Mouse (Mus musculus) G1E (cell line): ENCODE results near the gene Cdkn1c. TPM values are rescaled to one million over a fixed set of nuclear protein-coding genes. Genes with fewer than 3 reads are reported as not detected.
A peak's percentile ranks its signal among the peaks of the same experiment; 100 is the strongest.

Experiments
- ATAC-seq: 2 replicates; pipeline ENCODE4 v1.8.0; 2016; ENCODE audit warnings: mild to moderate bottlenecking; ENCODE audit not compliant: insufficient number of reproducible peaks, poor library complexity, low FRiP score, severe bottlenecking; ENCODE audit errors: extremely low read depth
- DNase-seq: peaks from one replicate; pipeline ENCODE4 v3.0.0; 2012; ENCODE audit warnings: low spot score
- H3K27me3 ChIP-seq: 2 replicates; pipeline ENCODE4 v1.6.1; 2012; ENCODE audit warnings: mild to moderate bottlenecking, low read length, inconsistent platforms; ENCODE audit not compliant: insufficient read depth
- H3K36me3 ChIP-seq: replicated peaks from 2 replicates; pipeline ENCODE3; 2012; ENCODE audit warnings: mild to moderate bottlenecking, inconsistent platforms
- H3K4me1 ChIP-seq: 2 replicates; pipeline ENCODE4 v1.6.1; 2012; ENCODE audit warnings: low read depth, low read length, inconsistent platforms, mixed read lengths; ENCODE audit not compliant: insufficient read depth
- H3K4me3 ChIP-seq: 2 replicates; pipeline ENCODE4 v1.5.1; 2012; ENCODE audit warnings: low read depth, mild to moderate bottlenecking, inconsistent platforms, low read length, moderate library complexity, mixed read lengths
- H3K9me3 ChIP-seq: replicated peaks from 2 replicates; pipeline ENCODE4 v1.6.1; 2012; ENCODE audit warnings: inconsistent platforms
- CTCF ChIP-seq: IDR thresholded peaks from 2 replicates; pipeline ENCODE4 v1.5.1; 2012; ENCODE audit warnings: low read depth, low read length, inconsistent platforms, mixed read lengths
- GATA1 ChIP-seq: IDR thresholded peaks from 2 replicates; pipeline ENCODE4 v1.6.1; 2012; ENCODE audit warnings: borderline replicate concordance, low read length, inconsistent platforms, mixed read lengths
- GATA2 ChIP-seq: IDR thresholded peaks from 2 replicates; pipeline ENCODE4 v1.6.1; 2012; ENCODE audit warnings: low read depth, low read length, inconsistent platforms, borderline replicate concordance
- POLR2AphosphoS5 ChIP-seq: IDR thresholded peaks from 2 replicates; pipeline ENCODE4 v1.6.1; 2012; ENCODE audit warnings: low read depth, low read length, inconsistent platforms; ENCODE audit not compliant: insufficient replicate concordance
- TAL1 ChIP-seq: conservative IDR thresholded peaks from 2 replicates; pipeline ENCODE4 v1.6.1; 2012; ENCODE audit warnings: low read depth, low read length, inconsistent platforms, mixed read lengths
- polyA plus RNA-seq: library from polyadenylated mRNA; stranded (reverse); fragments of >175 nt; gene quantifications from 2 replicates; pipeline ENCODE4 v1.2.3, GENCODE M21; 2012
- total RNA-seq, 2 experiments: library from RNA; stranded (forward) in 1 of 2; stranded (reverse) in 1 of 2; fragments of 200-1000 nt in 1 of 2; fragments of >200 nt in 1 of 2; fragmentation: Nextera tagmentation in 1 of 2; gene quantifications; 2 replicates each; pipeline ENCODE4 v1.2.3; 2014 to 2017

Gene Cdkn1c
- total and polyA plus RNA-seq, 3 experiments: 0.03 TPM; not detected in 2

DNA sequence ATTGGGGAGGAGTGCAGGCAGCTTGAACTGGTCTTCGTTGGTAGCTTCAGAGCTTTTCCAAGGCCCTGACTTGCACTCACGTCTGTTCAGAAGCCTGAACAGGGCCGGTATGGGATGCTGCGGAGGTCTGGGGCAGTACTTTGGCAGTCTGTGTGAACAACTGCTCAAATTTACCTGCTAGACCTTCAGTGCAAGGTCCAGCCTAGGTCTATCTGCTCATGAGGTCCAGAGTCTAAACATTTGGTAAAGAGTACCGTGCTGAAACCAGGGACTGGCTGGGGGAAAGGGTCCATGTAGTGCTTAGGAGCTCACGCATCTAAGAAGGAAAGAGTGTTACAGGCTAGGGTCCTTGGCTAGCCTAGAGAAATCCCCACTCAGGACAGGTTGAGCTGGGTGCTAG is 28.9 kb upstream of the Cdkn1c start:
- no peaks in the 10 kb centered on the region for H3K9me3 ChIP-seq
- H3K4me3 ChIP-seq: no peak overlapping the region
- TF ChIP-seq POLR2AphosphoS5: no peak
- no peak for TF ChIP-seq TAL1
- TF ChIP-seq GATA1: no peak
- TF ChIP-seq CTCF: no peak
- TF ChIP-seq GATA2: no peak
- DNase-seq: no peak
- H3K36me3 ChIP-seq: no peaks in the 10 kb centered on the region
- peaks cover 29% of the 10 kb centered on the region for H3K4me1 ChIP-seq
- peaks cover 58% of the 10 kb centered on the region for H3K27me3 ChIP-seq
- ATAC-seq: no peak

DNA sequence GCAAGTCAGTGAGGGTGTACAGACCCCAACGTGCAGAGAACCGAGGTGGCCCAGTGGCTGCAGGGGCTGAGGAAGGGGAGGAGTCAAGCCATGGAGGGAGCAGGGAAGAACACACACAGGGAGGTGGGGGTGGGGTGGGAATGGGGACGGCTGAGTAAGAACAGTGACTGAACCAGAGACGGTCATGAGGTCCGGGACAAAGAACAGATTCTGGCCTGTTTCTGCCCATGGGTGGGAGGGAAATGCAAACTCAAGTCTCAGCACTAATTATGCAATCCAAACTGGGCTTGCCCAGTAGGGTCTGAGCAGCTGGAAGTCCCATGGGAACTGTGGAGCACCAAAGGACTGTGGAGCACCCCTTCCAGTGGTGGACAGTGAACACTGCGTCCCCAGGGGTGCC is 21.7 kb upstream of the Cdkn1c start:
- Histone ChIP-seq H3K4me1 (peaks cover 14% of the 10 kb centered on the region), H3K36me3 (no peaks in the 10 kb centered on the region), H3K4me3 (no peak overlapping the region), H3K9me3 (no peaks in the 10 kb centered on the region), H3K27me3 (peaks cover 57% of the 10 kb centered on the region)
- no peak for DNase-seq
- ATAC-seq: no peak
- TF ChIP-seq TAL1: no peak
- no peak for TF ChIP-seq GATA2
- TF ChIP-seq GATA1: no peak
- TF ChIP-seq POLR2AphosphoS5: no peak
- TF ChIP-seq CTCF: no peak

DNA sequence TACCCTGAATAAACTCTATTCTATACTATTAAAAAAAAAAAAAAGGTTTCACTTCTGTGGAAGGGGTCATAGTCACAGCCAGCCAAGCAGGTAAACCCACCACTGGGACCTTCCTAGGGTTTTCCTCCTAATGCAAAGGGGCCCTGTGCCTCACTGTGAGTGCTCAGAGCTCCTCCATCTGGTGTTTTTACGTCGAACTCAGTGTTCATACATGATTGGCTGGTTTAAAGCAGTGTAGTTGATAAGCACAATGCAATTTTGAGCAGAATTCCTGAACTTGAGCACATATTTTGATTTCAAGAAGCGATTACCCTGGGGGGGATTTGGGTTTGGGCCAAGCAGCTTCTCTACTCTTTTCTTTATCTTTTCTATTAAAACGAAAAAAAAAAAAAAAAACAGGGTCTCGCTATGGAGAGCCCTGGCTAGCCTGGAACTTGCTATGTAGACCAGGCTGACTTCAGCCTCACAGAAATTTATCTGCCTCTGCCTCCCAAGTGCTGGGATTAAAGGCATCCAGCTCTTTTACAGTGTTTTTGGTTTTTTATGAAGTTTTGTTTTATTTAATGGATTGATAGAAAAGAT is 21.0 kb upstream of the Cdkn1c start:
- ATAC-seq (no peak), DNase-seq (no peak)
- Histone ChIP-seq H3K4me1 (peaks cover 14% of the 10 kb centered on the region), H3K36me3 (no peaks in the 10 kb centered on the region), H3K4me3 (no peak overlapping the region), H3K9me3 (no peaks in the 10 kb centered on the region), H3K27me3 (peaks cover 62% of the 10 kb centered on the region)
- TF ChIP-seq TAL1 (no peak), GATA1 (no peak), POLR2AphosphoS5 (no peak), CTCF (no peak)

DNA sequence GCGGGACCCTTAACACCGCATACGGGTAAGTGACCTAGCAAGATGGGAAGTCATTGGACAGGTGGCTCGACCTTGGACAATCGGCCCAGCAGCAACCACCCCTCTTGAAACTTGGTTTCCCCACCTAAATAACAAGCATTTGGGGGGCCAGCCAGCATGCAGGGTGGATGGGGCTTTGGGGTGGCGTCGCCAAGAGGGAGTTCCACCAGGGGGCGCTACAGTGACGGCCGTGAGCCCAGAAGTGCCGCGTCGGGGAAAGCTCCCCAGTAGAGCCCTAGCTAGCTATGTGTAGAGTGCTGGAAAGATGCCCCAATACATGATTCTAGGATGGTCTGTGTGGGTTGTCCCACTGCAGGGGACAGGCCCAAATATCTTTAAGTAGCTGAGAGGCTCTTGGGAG is 19.6 kb upstream of the Cdkn1c start:
- TF ChIP-seq CTCF: peak; percentile 50
- TF ChIP-seq TAL1: no peak
- TF ChIP-seq GATA1: no peak
- no peak for TF ChIP-seq POLR2AphosphoS5
- TF ChIP-seq GATA2: no peak

DNA sequence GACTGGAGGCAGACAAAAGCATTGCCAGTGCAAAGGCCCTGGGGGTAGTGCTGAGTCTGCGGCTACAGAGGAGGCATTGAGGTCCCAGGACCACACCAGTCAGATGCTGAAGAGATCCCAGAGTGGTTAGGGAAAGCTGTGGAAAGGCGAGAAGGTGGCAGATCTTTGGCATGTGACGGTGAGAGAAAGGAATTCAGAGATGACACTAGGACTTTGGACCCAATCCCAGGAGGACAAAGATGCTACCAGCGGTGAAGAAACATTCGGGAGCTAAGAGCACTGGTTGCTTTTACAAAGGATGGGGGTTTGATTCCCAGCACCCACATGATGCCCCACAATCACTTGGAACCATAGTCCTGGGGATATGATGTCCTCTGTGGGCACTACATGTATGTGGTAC is 16.9 kb upstream of the Cdkn1c start:
- ATAC-seq: no peak
- no peak for TF ChIP-seq GATA1
- TF ChIP-seq CTCF: no peak
- no peak for TF ChIP-seq TAL1
- no peak for TF ChIP-seq POLR2AphosphoS5
- no peak for TF ChIP-seq GATA2
- no peak for DNase-seq
- Histone ChIP-seq H3K27me3 (peaks cover 53% of the 10 kb centered on the region), H3K4me3 (no peak overlapping the region), H3K36me3 (no peaks in the 10 kb centered on the region), H3K9me3 (no peaks in the 10 kb centered on the region), H3K4me1 (peaks cover 38% of the 10 kb centered on the region)

More for the DNA sequence above, 19.6 kb upstream of the Cdkn1c start:
- Histone ChIP-seq H3K9me3 (no peaks in the 10 kb centered on the region), H3K4me1 (peaks cover 22% of the 10 kb centered on the region), H3K36me3 (no peaks in the 10 kb centered on the region), H3K4me3 (no peak overlapping the region), H3K27me3 (peaks cover 63% of the 10 kb centered on the region)
- DNase-seq: peak; percentile 71
- 0 out of 2 replicates have a peak, but pooled peaks have one; percentile 34 for ATAC-seq

DNA sequence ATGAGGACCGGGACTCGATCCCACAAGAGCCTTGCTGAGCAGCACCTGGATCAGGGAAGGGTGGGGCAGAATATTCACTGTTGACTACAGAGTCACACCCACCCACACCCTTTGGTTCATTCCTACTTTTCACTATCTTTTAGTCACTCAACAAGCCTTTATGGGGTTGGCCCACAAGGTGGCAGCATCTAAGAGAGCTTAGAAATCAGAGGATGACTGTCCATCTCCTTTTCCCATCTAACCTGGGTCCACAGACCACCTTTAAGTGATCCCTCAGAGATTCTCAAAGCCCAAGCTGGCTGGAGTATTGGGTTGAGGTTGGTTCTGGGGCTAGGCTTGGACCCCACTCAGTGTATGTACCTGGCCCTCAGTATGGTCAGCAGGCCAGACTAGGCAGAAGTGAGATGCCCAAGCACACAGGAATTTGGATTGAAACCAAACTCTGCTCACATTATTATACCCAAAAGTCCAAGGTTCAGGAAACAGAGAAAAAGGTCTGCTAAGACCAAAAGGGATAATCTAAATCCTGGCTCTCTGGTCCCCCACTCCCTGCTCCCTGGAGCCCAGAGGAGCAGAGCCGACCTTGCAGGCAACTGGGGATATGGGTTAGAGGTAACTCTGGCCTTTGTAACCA is 16.0 kb upstream of the Cdkn1c start:
- H3K27me3 ChIP-seq: peaks cover 53% of the 10 kb centered on the region

More for the DNA sequence above, 16.0 kb upstream of the Cdkn1c start:
- ATAC-seq (no peak), DNase-seq (no peak)
- peaks cover 33% of the 10 kb centered on the region for H3K4me1 ChIP-seq
- H3K4me3 ChIP-seq: no peak overlapping the region
- TF ChIP-seq POLR2AphosphoS5 (no peak), GATA2 (no peak), GATA1 (no peak), CTCF (no peak), TAL1 (no peak)
- H3K36me3 ChIP-seq: no peaks in the 10 kb centered on the region
- H3K9me3 ChIP-seq: no peaks in the 10 kb centered on the region
